8 mouse cellular contexts compared by ENCODE assay signal in genomic region chr2:163675144-163675619, GRCm38 (mm10). TPM values are rescaled to one million over a fixed set of nuclear protein-coding genes. Genes with fewer than 3 reads are reported as not detected.
DNase-seq lines count a peak whose midpoint lies in the region; ATAC-seq and TF ChIP-seq lines count a peak whose summit lies in the region.

No protein-coding gene starts in this region.

- H3K36me3 ChIP-seq in midbrain, embryonic 10.5 days = peaks cover 9% of the 10 kb centered on the region; the same call in 1 of the 2 replicates
- no peaks in the 10 kb centered on the region for H3K36me3 ChIP-seq in midbrain, embryonic 16.5 days (ENCODE audit: control insufficient read depth, insufficient read depth, low read length)
- 0 out of 2 replicates have a peak, but pooled peaks cover 3% of the 10 kb centered on the region for H3K36me3 ChIP-seq in liver, postnatal 0 days (replicated peaks; ENCODE audit: insufficient read depth, low read length)
- H3K36me3 ChIP-seq in forebrain, embryonic 16.5 days (ENCODE audit: control insufficient read depth, insufficient read depth) = no peaks in the 10 kb centered on the region

- WGBS in midbrain, embryonic 10.5 days = 38% methylated on average over 5 of the region's 5 CpGs
- 44% methylated on average over 5 of the region's 5 CpGs for WGBS in midbrain, embryonic 16.5 days
- WGBS in liver, postnatal 0 days (ENCODE audit: insufficient replicate concordance) = 62% methylated on average over 5 of the region's 5 CpGs
- WGBS in forebrain, embryonic 16.5 days = 40% methylated on average over 5 of the region's 5 CpGs

- TF ChIP-seq EP300 in liver, postnatal 0 days (IDR thresholded peaks at IDR 0.05; ENCODE audit: low read depth) = no peak

- intact Hi-C loops in heart, postnatal 36 days (cut with DNase I) = no loop called here

- H3K9me3 ChIP-seq in midbrain, embryonic 10.5 days (replicated peaks) = no peaks in the 10 kb centered on the region
- H3K9me3 ChIP-seq in midbrain, embryonic 16.5 days (replicated peaks; ENCODE audit: control insufficient read depth, low read length, poor library complexity, severe bottlenecking) = no peaks in the 10 kb centered on the region
- no peaks in the 10 kb centered on the region for H3K9me3 ChIP-seq in liver, postnatal 0 days (ENCODE audit: low read length)
- no peaks in the 10 kb centered on the region for H3K9me3 ChIP-seq in forebrain, embryonic 16.5 days (ENCODE audit: control insufficient read depth, low read length)

- peaks cover 19% of the 10 kb centered on the region for H3K4me1 ChIP-seq in midbrain, embryonic 10.5 days
- peaks cover 7% of the 10 kb centered on the region for H3K4me1 ChIP-seq in midbrain, embryonic 16.5 days (ENCODE audit: control insufficient read depth, insufficient read depth, low read length)
- peaks cover 29% of the 10 kb centered on the region for H3K4me1 ChIP-seq in liver, postnatal 0 days (ENCODE audit: insufficient read depth)
- H3K4me1 ChIP-seq in forebrain, embryonic 16.5 days (replicated peaks; ENCODE audit: control insufficient read depth, insufficient read depth, low read length) = peaks cover 6% of the 10 kb centered on the region; the same call in 1 of the 2 replicates

- H3K4me3 ChIP-seq in midbrain, embryonic 10.5 days = no peak overlapping the region
- H3K4me3 ChIP-seq in midbrain, embryonic 16.5 days (ENCODE audit: low read depth, low read length) = no peak overlapping the region
- H3K4me3 ChIP-seq in liver, postnatal 0 days (ENCODE audit: low read depth, low read length) = no peak overlapping the region
- no peak overlapping the region for H3K4me3 ChIP-seq in forebrain, embryonic 16.5 days (replicated peaks; ENCODE audit: low read length)

- no peaks in the 10 kb centered on the region for H3K27me3 ChIP-seq in midbrain, embryonic 10.5 days (ENCODE audit: low read depth, poor library complexity, severe bottlenecking)
- no peaks in the 10 kb centered on the region for H3K27me3 ChIP-seq in midbrain, embryonic 16.5 days (ENCODE audit: control insufficient read depth, insufficient read depth, low read depth, low read length)
- no peaks in the 10 kb centered on the region for H3K27me3 ChIP-seq in liver, postnatal 0 days (ENCODE audit: insufficient read depth, low read length)
- H3K27me3 ChIP-seq in forebrain, embryonic 16.5 days (replicated peaks; ENCODE audit: control insufficient read depth, insufficient read depth, low read length) = no peaks in the 10 kb centered on the region

- H3K27ac ChIP-seq in midbrain, embryonic 10.5 days (replicated peaks) = 0 out of 2 replicates have a peak overlapping the region, but pooled peaks have one; percentile 43
- H3K27ac ChIP-seq in midbrain, embryonic 16.5 days (ENCODE audit: low read length) = no peak overlapping the region
- H3K27ac ChIP-seq in liver, postnatal 0 days (ENCODE audit: low read depth) = peak overlapping the region; percentile 34; the same call in 1 of the 2 replicates
- H3K27ac ChIP-seq in forebrain, embryonic 16.5 days (ENCODE audit: low read length) = no peak overlapping the region

- H3K9ac ChIP-seq in midbrain, embryonic 16.5 days (ENCODE audit: low read depth, low read length) = no peak overlapping the region
- H3K9ac ChIP-seq in liver, postnatal 0 days (replicated peaks) = no peak overlapping the region
- no peak overlapping the region for H3K9ac ChIP-seq in forebrain, embryonic 16.5 days (replicated peaks; ENCODE audit: low read depth, low read length)

- ATAC-seq in midbrain, embryonic 16.5 days = no peak
- ATAC-seq in liver, postnatal 0 days = no peak
- ATAC-seq in forebrain, embryonic 16.5 days = no peak

- no peak overlapping the region for H3K4me2 ChIP-seq in midbrain, embryonic 16.5 days (ENCODE audit: low read length)
- no peak overlapping the region for H3K4me2 ChIP-seq in liver, postnatal 0 days (ENCODE audit: low read depth, low read length)
- H3K4me2 ChIP-seq in forebrain, embryonic 16.5 days (ENCODE audit: low read length) = no peak overlapping the region

- TF ChIP-seq CTCF in liver, postnatal 0 days (IDR thresholded peaks at IDR 0.05; ENCODE audit: low read depth) = no peak

- DNase-seq in heart, adult 11 months = peak; percentile 95
- no peak for DNase-seq in heart, postnatal 36 days
- DNase-seq in midbrain, embryonic 10.5 days (ENCODE audit: low spot score) = no peak
- DNase-seq in gastrocnemius, postnatal 10 days = peak; percentile 30
- no peak for DNase-seq in liver, postnatal 0 days
- DNase-seq in adrenal gland, adult 8-10 months = no peak

RNA-seq across cellular contexts. Expression of gene Pkig, which starts 17.0 kb away (rescaled TPM):
- 100 to 1,000 TPM; 221 to 229 TPM for total RNA-seq in heart, postnatal 36 days (2021)
- polyA plus RNA-seq in midbrain, embryonic 10.5 days (2016; fragmentation: Nextera tagmentation; extraction: Ambion mirVana) = 163 and 190 TPM in 2 replicates
- polyA plus RNA-seq in midbrain, embryonic 16.5 days (2015; fragmentation: Nextera tagmentation; extraction: Ambion mirVana) = 134 TPM in 2 replicates
- total RNA-seq in gastrocnemius, postnatal 10 days (2021) = 100 to 1,000 TPM; 123 to 129 TPM
- polyA plus RNA-seq in liver, postnatal 0 days (2015; fragmentation: Nextera tagmentation; extraction: Ambion mirVana) = 84.9 and 85.0 TPM in 2 replicates
- 10 to 100 TPM; 37.6 to 60.4 (median 57.4) TPM for total RNA-seq in adrenal gland, adult 8-10 months (2022)
- polyA plus RNA-seq in forebrain, embryonic 16.5 days (2015; fragmentation: Nextera tagmentation; extraction: Ambion mirVana) = 153 and 159 TPM in 2 replicates

RNA-seq across cellular contexts. Expression of gene Serinc3, which starts 30.3 kb away (rescaled TPM):
- total RNA-seq in heart, postnatal 36 days (2021) = 100 to 1,000 TPM; 316 to 421 TPM
- 24.7 and 28.7 TPM in 2 replicates for polyA plus RNA-seq in midbrain, embryonic 10.5 days (2016; fragmentation: Nextera tagmentation; extraction: Ambion mirVana)
- polyA plus RNA-seq in midbrain, embryonic 16.5 days (2015; fragmentation: Nextera tagmentation; extraction: Ambion mirVana) = 35.6 and 36.4 TPM in 2 replicates
- 100 to 1,000 TPM; 141 to 145 TPM for total RNA-seq in gastrocnemius, postnatal 10 days (2021)
- polyA plus RNA-seq in liver, postnatal 0 days (2015; fragmentation: Nextera tagmentation; extraction: Ambion mirVana) = 79.9 and 92.7 TPM in 2 replicates
- 100 to 1,000 TPM; 566 to 814 (median 738) TPM for total RNA-seq in adrenal gland, adult 8-10 months (2022)
- polyA plus RNA-seq in forebrain, embryonic 16.5 days (2015; fragmentation: Nextera tagmentation; extraction: Ambion mirVana) = 31.4 and 34.3 TPM in 2 replicates

Comparison
In these comparisons a context has a peak if more than half of its experiments do, and no peak if none do; other contexts are left out.
1. DNase-seq: peak in heart, adult 11 months (single experiment) and gastrocnemius, postnatal 10 days (single experiment); none in heart, postnatal 36 days (0 of 2), midbrain, embryonic 10.5 days (single experiment), liver, postnatal 0 days (single experiment) and adrenal gland, adult 8-10 months (single experiment).
2. H3K27ac ChIP-seq: peak in midbrain, embryonic 10.5 days (single experiment) and liver, postnatal 0 days (single experiment); none in midbrain, embryonic 16.5 days (single experiment) and forebrain, embryonic 16.5 days (single experiment).